In the genomic region with DNA sequence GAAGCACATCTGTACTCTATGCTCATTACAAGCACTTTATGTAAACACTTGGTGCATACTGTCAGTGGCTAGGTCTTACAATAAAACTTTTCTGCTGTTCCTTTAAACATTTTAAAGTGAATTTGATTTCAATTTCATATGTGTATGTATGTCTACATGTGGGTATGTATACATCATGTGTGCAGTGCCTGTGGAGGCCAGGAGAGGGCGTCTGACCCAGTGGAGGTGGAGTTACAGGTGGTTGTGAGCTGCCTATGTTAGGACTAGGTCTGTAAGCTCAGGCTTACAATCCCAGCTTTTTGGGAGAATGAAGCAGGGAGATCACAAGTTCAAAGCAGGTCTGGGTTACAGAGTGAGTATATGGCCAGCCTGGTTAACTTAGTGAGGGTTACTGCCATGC, we compare ENCODE assay signal across 32 mouse cellular contexts. TPM values are rescaled to one million over a fixed set of nuclear protein-coding genes. Genes with fewer than 3 reads are reported as not detected.
DNase-seq lines count a peak whose midpoint lies in the region; ATAC-seq and TF ChIP-seq lines count a peak whose summit lies in the region.
"Had no signal": no experiment of that assay in that cellular context is flagged by ENCODE, and none has a peak within 500 bp of the region (broad histone marks: within the 10 kb centered on the region; RNA-seq: fewer than 3 reads in every experiment).

No protein-coding gene starts in this region.

- peaks cover 7% of the 10 kb centered on the region; the same call in 1 of the 2 replicates for H3K4me1 ChIP-seq in kidney, postnatal 0 days (replicated peaks; ENCODE audit: insufficient read depth, low read length)
- H3K4me1 ChIP-seq in testis, adult 2 months (ENCODE audit: control insufficient read depth, insufficient read depth, low read length): no peaks in the 10 kb centered on the region
- no peaks in the 10 kb centered on the region for H3K4me1 ChIP-seq in bone marrow, adult 2 months (ENCODE audit: control insufficient read depth, insufficient read depth, low read length)
- H3K4me1 ChIP-seq: forebrain, embryonic 13.5 days; liver, embryonic 12.5 days; megakaryocyte, embryonic 14.5 days had no signal

- DNase-seq in kidney, postnatal 0 days (ENCODE audit: low spot score): no peak
- no peak for DNase-seq in kidney, postnatal 36 days
- DNase-seq in testis, postnatal 14 days (ENCODE audit: low spot score): no peak
- DNase-seq in left cerebral cortex, adult 8-10 months (ENCODE audit: low spot score in 2 of 2): no peak
- DNase-seq in left cerebral cortex, postnatal 10 days (ENCODE audit: extremely low spot score in 1 of 2, low spot score in 2 of 2): no peak
- DNase-seq: adrenal gland, adult 2 months; cerebellum, adult 2 months; cerebellum, postnatal 25 days; gastrocnemius, postnatal 10 days; heart, adult 11 months; heart, postnatal 14 days; kidney, adult 8-10 months; kidney, postnatal 25 days; lung, adult 2 months; lung, postnatal 36 days; midbrain, embryonic 14.5 days; retina, postnatal 1 day; right cerebral cortex, postnatal 25 days; spleen, adult 18-20 months; thymus, postnatal 25 days had no signal

- intact Hi-C loops in left cerebral cortex, postnatal 10 days (cut with DNase I): no loop called here

- no peak for ATAC-seq in kidney, postnatal 0 days (replicated peaks; ENCODE audit: low FRiP score, low read depth)
- ATAC-seq: forebrain, embryonic 13.5 days; liver, embryonic 12.5 days had no signal

- H3K27ac ChIP-seq in kidney, postnatal 0 days: no peak overlapping the region
- H3K27ac ChIP-seq in testis, adult 2 months (ENCODE audit: control insufficient read depth, insufficient read depth, low read depth, low read length): no peak overlapping the region
- no peak overlapping the region for H3K27ac ChIP-seq in bone marrow, adult 2 months (ENCODE audit: control insufficient read depth, insufficient read depth, low read depth, low read length, poor library complexity)
- H3K27ac ChIP-seq: forebrain, embryonic 13.5 days; heart, embryonic 13.5 days; hindbrain, embryonic 12.5 days; left cerebral cortex, adult 2 months; limb, embryonic 10.5 days; liver, embryonic 12.5 days; neural tube, embryonic 12.5 days had no signal

- peaks cover 4% of the 10 kb centered on the region; the same call in 1 of the 2 replicates for H3K36me3 ChIP-seq in kidney, postnatal 0 days (ENCODE audit: insufficient read depth, low read length)
- no peaks in the 10 kb centered on the region for H3K36me3 ChIP-seq in testis, adult 2 months (ENCODE audit: control insufficient read depth, insufficient read depth, low read length)

- 88% methylated on average over 1 of the region's 1 CpGs for WGBS in kidney, postnatal 0 days
- WGBS in bone marrow, adult 2 months: 69% methylated on average over 1 of the region's 1 CpGs

- H3K9me3 ChIP-seq in kidney, postnatal 0 days (replicated peaks; ENCODE audit: low read length): no peaks in the 10 kb centered on the region
- H3K9me3 ChIP-seq: forebrain, embryonic 13.5 days; heart, embryonic 13.5 days; hindbrain, embryonic 12.5 days; limb, embryonic 10.5 days; liver, embryonic 12.5 days; megakaryocyte, embryonic 14.5 days had no signal

- H3K4me3 ChIP-seq in kidney, postnatal 0 days (replicated peaks; ENCODE audit: low read depth, low read length): no peak overlapping the region
- H3K4me3 ChIP-seq in testis, adult 2 months (ENCODE audit: control insufficient read depth, low read depth, low read length): no peak overlapping the region
- H3K4me3 ChIP-seq in bone marrow, adult 2 months (replicated peaks; ENCODE audit: control insufficient read depth, low read depth, low read length): no peak overlapping the region
- H3K4me3 ChIP-seq: forebrain, embryonic 13.5 days; heart, embryonic 13.5 days; hindbrain, embryonic 12.5 days; left cerebral cortex, adult 2 months; limb, embryonic 10.5 days; liver, embryonic 12.5 days; megakaryocyte, embryonic 14.5 days; neural tube, embryonic 12.5 days had no signal

- H3K27me3 ChIP-seq in kidney, postnatal 0 days (ENCODE audit: insufficient read depth, low read length): no peaks in the 10 kb centered on the region
- no peaks in the 10 kb centered on the region for H3K27me3 ChIP-seq in testis, adult 2 months (ENCODE audit: control insufficient read depth, insufficient read depth, low read length)
- H3K27me3 ChIP-seq: heart, embryonic 13.5 days; hindbrain, embryonic 12.5 days; liver, embryonic 12.5 days; megakaryocyte, embryonic 14.5 days; neural tube, embryonic 12.5 days had no signal

- H3K4me2 ChIP-seq in kidney, postnatal 0 days (ENCODE audit: low read length): no peak overlapping the region
- H3K4me2 ChIP-seq: forebrain, embryonic 13.5 days; heart, embryonic 13.5 days; hindbrain, embryonic 12.5 days; liver, embryonic 12.5 days; neural tube, embryonic 12.5 days had no signal

- peak; percentile 13; the same call in 1 of the 2 replicates for TF ChIP-seq CTCF in kidney, postnatal 0 days (IDR thresholded peaks at IDR 0.05; ENCODE audit: low read depth)
- peak; percentile 51; the same call in 1 of the 2 replicates for TF ChIP-seq CTCF in testis, adult 2 months (IDR thresholded peaks at IDR 0.05; ENCODE audit: control insufficient read depth, insufficient read depth, insufficient replicate concordance, low read depth, low read length)
- TF ChIP-seq CTCF in bone marrow, adult 2 months (IDR thresholded peaks at IDR 0.05; ENCODE audit: control insufficient read depth, insufficient read depth, low read length): 0 out of 2 replicates have a peak, but pooled peaks have one; percentile 6

- no peak for TF ChIP-seq POLR2A in testis, adult 2 months (IDR thresholded peaks at IDR 0.05; ENCODE audit: control insufficient read depth, low read depth, low read length)
- no peak for TF ChIP-seq POLR2A in bone marrow, adult 2 months (IDR thresholded peaks at IDR 0.05; ENCODE audit: borderline replicate concordance, control insufficient read depth, low read depth, low read length)

- H3K9ac ChIP-seq in kidney, postnatal 0 days (ENCODE audit: low read depth, low read length): no peak overlapping the region
- H3K9ac ChIP-seq: forebrain, embryonic 13.5 days; heart, embryonic 13.5 days; hindbrain, embryonic 12.5 days; liver, embryonic 12.5 days; neural tube, embryonic 12.5 days had no signal

RNA-seq across cellular contexts. Expression of gene Skor1, which starts 20.4 kb away (rescaled TPM):
- polyA plus RNA-seq in kidney, postnatal 0 days (2015; fragmentation: Nextera tagmentation; extraction: Ambion mirVana): not detected in 2 replicates
- 1.2 and 1.6 TPM in 2 replicates for polyA plus RNA-seq in testis, adult 2 months (2012; rRNA removed)
- not detected in 2 replicates for polyA plus RNA-seq in bone marrow, adult 2 months (2011; ENCODE audit: insufficient read depth, insufficient read length, low replicate concordance, missing spikeins)
- under 1 TPM; 0.34 to 0.44 (median 0.37) TPM for total RNA-seq in left cerebral cortex, adult 8-10 months (2022)
- under 1 TPM; 0.18 to 0.39 TPM for total RNA-seq in left cerebral cortex, postnatal 10 days (2021)
- total RNA-seq: heart, postnatal 14 days had no signal
- polyA plus RNA-seq: C2C12; heart, embryonic 13.5 days; intestine, embryonic 14.5 days; liver, embryonic 12.5 days had no signal
